Mouse (Mus musculus) kidney, postnatal 0 days (tissue): Measurements from ENCODE around the gene Olfr43. TPM values are rescaled to one million over a fixed set of nuclear protein-coding genes. Genes with fewer than 3 reads are reported as not detected.

Experiments
- ATAC-seq: fragments of 200-750 bp; cut with Nextera tagmentation; replicated peaks from 2 replicates; pipeline ENCODE4 v1.8.0; 2017; ENCODE audit warnings: low read depth, moderate number of reproducible peaks, moderate TSS enrichment, moderate library complexity; ENCODE audit not compliant: low FRiP score
- DNase-seq: peaks from one replicate; pipeline ENCODE4 v3.0.0-alpha.2; 2016; ENCODE audit warnings: low spot score
- H3K27ac ChIP-seq: fragments of 300-500 bp; sonication (generic); 2 replicates; pipeline ENCODE4 v1.5.1; 2014; ENCODE audit warnings: mild to moderate bottlenecking
- H3K27me3 ChIP-seq: fragments of 300-500 bp; sonication (generic); 2 replicates; pipeline ENCODE4 v1.6.1; 2014; ENCODE audit warnings: low read length, mixed read lengths; ENCODE audit not compliant: insufficient read depth
- H3K36me3 ChIP-seq: fragments of 300-500 bp; sonication (generic); 2 replicates; pipeline ENCODE4 v1.6.1; 2014; ENCODE audit warnings: low read length, mixed read lengths; ENCODE audit not compliant: insufficient read depth
- H3K4me1 ChIP-seq: fragments of 300-500 bp; sonication (generic); replicated peaks from 2 replicates; pipeline ENCODE4 v1.6.1; 2014; ENCODE audit warnings: antibody characterized with exemption, low read length, mixed read lengths; ENCODE audit not compliant: insufficient read depth
- H3K4me2 ChIP-seq: fragments of 300-500 bp; sonication (generic); 2 replicates; pipeline ENCODE4 v1.6.1; 2014; ENCODE audit warnings: mild to moderate bottlenecking, low read length, moderate library complexity, mixed read lengths
- H3K4me3 ChIP-seq: fragments of 300-500 bp; sonication (generic); replicated peaks from 2 replicates; pipeline ENCODE4 v1.5.1; 2014; ENCODE audit warnings: low read depth, low read length
- H3K9ac ChIP-seq: fragments of 300-500 bp; sonication (generic); 2 replicates; pipeline ENCODE4 v1.6.1; 2014; ENCODE audit warnings: low read depth, low read length
- H3K9me3 ChIP-seq: fragments of 300-500 bp; sonication (generic); replicated peaks from 2 replicates; pipeline ENCODE4 v1.6.1; 2016; ENCODE audit warnings: low read length, inconsistent platforms, mixed read lengths
- CTCF ChIP-seq: IDR thresholded peaks from 2 replicates; pipeline ENCODE4 v1.5.1; 2016; ENCODE audit warnings: antibody characterized with exemption, low read depth, mild to moderate bottlenecking, moderate library complexity
- WGBS: fragments of 180-500 bp; shearing (Covaris S2); extraction: QIAGEN DNeasy Blood & Tissue Kit; methylation state at CpG from one replicate; pipeline ENCODE4 v1.1.7; 2014; 5-methylcytosine and 5-hydroxymethylcytosine counted together
- polyA plus RNA-seq: library from polyadenylated mRNA; unstranded; fragments of >200 nt; fragmentation: Nextera tagmentation; extraction: Ambion mirVana; gene quantifications from 2 replicates; pipeline ENCODE4 v1.2.1, GENCODE M21; 2015

Gene Olfr43
- not detected in 2 replicates for polyA plus RNA-seq

GRCm38 (mm10) chr11:74211279-74211678 is at the start of gene Olfr43:
Olfr43 (minus strand) TSS chr11:74211379.
- Histone ChIP-seq H3K27me3 (no peaks in the 10 kb centered on the region), H3K9ac (no peak within 1 kb of the TSS), H3K27ac (no peak within 1 kb of the TSS), H3K4me1 (no peaks in the 10 kb centered on the region), H3K36me3 (no peaks in the 10 kb centered on the region), H3K4me3 (no peak within 1 kb of the TSS), H3K4me2 (no peak within 1 kb of the TSS), H3K9me3 (no peaks in the 10 kb centered on the region)
- ATAC-seq (no peak), DNase-seq (no peak)
- TF ChIP-seq CTCF: no peak
- 46% methylated on average over 1 of the region's 1 CpGs for WGBS

GRCm38 (mm10) chr11:74259508-74259907 is 48.3 kb upstream of the Olfr43 start, which contains the start of gene Olfr406:
Olfr406 (plus strand) TSS chr11:74259808.
- Histone ChIP-seq H3K4me1 (no peaks in the 10 kb centered on the region), H3K36me3 (no peaks in the 10 kb centered on the region), H3K4me3 (no peak within 1 kb of the TSS), H3K4me2 (no peak within 1 kb of the TSS), H3K9ac (no peak within 1 kb of the TSS), H3K27ac (no peak within 1 kb of the TSS), H3K9me3 (no peaks in the 10 kb centered on the region), H3K27me3 (no peaks in the 10 kb centered on the region)
- DNase-seq (no peak), ATAC-seq (no peak)
- no peak for TF ChIP-seq CTCF
- 48% methylated on average over 2 of the region's 2 CpGs for WGBS

- no peak for DNase-seq
- H3K4me3 ChIP-seq: no peak overlapping the region
- no peaks in the 10 kb centered on the region for H3K36me3 ChIP-seq
- H3K27me3 ChIP-seq: no peaks in the 10 kb centered on the region
- 89% methylated on average over 3 of the region's 3 CpGs for WGBS
- H3K9me3 ChIP-seq: no peaks in the 10 kb centered on the region
- no peak for ATAC-seq
- H3K4me2 ChIP-seq: no peak overlapping the region
- no peaks in the 10 kb centered on the region for H3K4me1 ChIP-seq
- no peak for TF ChIP-seq CTCF
- H3K27ac ChIP-seq: no peak overlapping the region
- no peak overlapping the region for H3K9ac ChIP-seq
Measured at GRCm38 (mm10) chr11:74241201-74241600, 30.0 kb upstream of the Olfr43 start.

GRCm38 (mm10) chr11:74185949-74186348 is 25.2 kb downstream of the Olfr43 start, which contains the start of gene Olfr403:
Olfr403 (plus strand) TSS chr11:74186249.
- H3K9ac ChIP-seq: no peak within 1 kb of the TSS
- no peaks in the 10 kb centered on the region for H3K4me1 ChIP-seq
- DNase-seq (no peak), ATAC-seq (no peak)
- no peak for TF ChIP-seq CTCF
- H3K4me3 ChIP-seq: no peak within 1 kb of the TSS
- no peak within 1 kb of the TSS for H3K4me2 ChIP-seq
- H3K27me3 ChIP-seq: no peaks in the 10 kb centered on the region
- no peaks in the 10 kb centered on the region for H3K36me3 ChIP-seq
- no peak within 1 kb of the TSS for H3K27ac ChIP-seq
- H3K9me3 ChIP-seq: no peaks in the 10 kb centered on the region

- WGBS: 73% methylated on average over 4 of the region's 4 CpGs
- no peak for TF ChIP-seq CTCF
- H3K4me1 ChIP-seq: no peaks in the 10 kb centered on the region
- H3K36me3 ChIP-seq: no peaks in the 10 kb centered on the region
- H3K9ac ChIP-seq: no peak overlapping the region
- no peaks in the 10 kb centered on the region for H3K9me3 ChIP-seq
- H3K4me2 ChIP-seq: no peak overlapping the region
- no peaks in the 10 kb centered on the region for H3K27me3 ChIP-seq
- no peak overlapping the region for H3K27ac ChIP-seq
- ATAC-seq: no peak
- DNase-seq: no peak
- no peak overlapping the region for H3K4me3 ChIP-seq
Measured at GRCm38 (mm10) chr11:74183745-74184144, 27.4 kb downstream of the Olfr43 start.

- no peaks in the 10 kb centered on the region for H3K4me1 ChIP-seq
- no peaks in the 10 kb centered on the region for H3K9me3 ChIP-seq
- H3K36me3 ChIP-seq: no peaks in the 10 kb centered on the region
- WGBS: 42% methylated on average over 4 of the region's 4 CpGs
- H3K4me2 ChIP-seq: no peak overlapping the region
- 0 out of 2 replicates have a peak overlapping the region, but pooled peaks have one; percentile 5 for H3K27ac ChIP-seq
- DNase-seq (peak; percentile 8), ATAC-seq (peak; percentile 52; the same call in 1 of the 2 replicates)
- no peak for TF ChIP-seq CTCF
- no peak overlapping the region for H3K4me3 ChIP-seq
- no peak overlapping the region for H3K9ac ChIP-seq
- H3K27me3 ChIP-seq: no peaks in the 10 kb centered on the region
Measured at GRCm38 (mm10) chr11:74183168-74183567, 28.0 kb downstream of the Olfr43 start.

GRCm38 (mm10) chr11:74168771-74169170 is 42.4 kb downstream of the Olfr43 start:
- H3K4me2 ChIP-seq: no peak overlapping the region
- no peaks in the 10 kb centered on the region for H3K36me3 ChIP-seq
- H3K4me3 ChIP-seq: no peak overlapping the region
- no peaks in the 10 kb centered on the region for H3K27me3 ChIP-seq
- no peak for ATAC-seq
- TF ChIP-seq CTCF: no peak
- H3K9ac ChIP-seq: no peak overlapping the region
- no peak overlapping the region for H3K27ac ChIP-seq
- H3K9me3 ChIP-seq: no peaks in the 10 kb centered on the region
- no peaks in the 10 kb centered on the region for H3K4me1 ChIP-seq
- DNase-seq: no peak

Other genes with a start within 250 kb of the Olfr43 start
- not detected in 2 replicates for gene Olfr398, start 221.0 kb downstream of the Olfr43 start, polyA plus RNA-seq
- gene Olfr139, start 154.8 kb downstream of the Olfr43 start, polyA plus RNA-seq: not detected in 2 replicates
- gene Olfr399, start 154.8 kb downstream of the Olfr43 start, polyA plus RNA-seq: not detected in 2 replicates
- 0.17 and 0.19 TPM in 2 replicates for gene Zfp616, start 141.4 kb downstream of the Olfr43 start, polyA plus RNA-seq
- gene Olfr401, start 97.7 kb downstream of the Olfr43 start, polyA plus RNA-seq: not detected in 2 replicates
- gene Olfr402, start 57.9 kb downstream of the Olfr43 start, polyA plus RNA-seq: not detected in 2 replicates
- not detected in 2 replicates for gene Olfr403, start 25.1 kb downstream of the Olfr43 start, polyA plus RNA-seq
- not detected in 2 replicates for gene Olfr406, start 48.4 kb upstream of the Olfr43 start, polyA plus RNA-seq
- gene Olfr59, start 72.4 kb upstream of the Olfr43 start, polyA plus RNA-seq: not detected in 2 replicates
- not detected in 2 replicates for gene Olfr410, start 126.7 kb upstream of the Olfr43 start, polyA plus RNA-seq
- gene Olfr411, start 141.3 kb upstream of the Olfr43 start, polyA plus RNA-seq: not detected in 2 replicates
- not detected in 2 replicates for gene Olfr412, start 150.7 kb upstream of the Olfr43 start, polyA plus RNA-seq